Mouse (Mus musculus): ENCODE measurements around the gene Gm10840.

Gm10840 gene

GRCm38 (mm10) chr11:106159921-106160840, 469 bp upstream of the Gm10840 start:
- peak; percentile 83 for DNase-seq (ENCODE audit: low read depth)

- DNase-seq (ENCODE audit: low read depth), result peak; percentile 40
Measured at GRCm38 (mm10) chr11:106162237-106162636, 1.6 kb downstream of the Gm10840 start.

- peak; percentile 25 for DNase-seq (ENCODE audit: low read depth)
Measured at GRCm38 (mm10) chr11:106163546-106163945, 2.9 kb downstream of the Gm10840 start.

- DNase-seq (ENCODE audit: low read depth), result no peak
Measured at GRCm38 (mm10) chr11:106164601-106165180, 4.0 kb downstream of the Gm10840 start.

GRCm38 (mm10) chr11:106167435-106167834, 6.8 kb downstream of the Gm10840 start:
- DNase-seq (ENCODE audit: low read depth), result peak; percentile 92

- DNase-seq (ENCODE audit: low read depth), result peak; percentile 90
Measured at GRCm38 (mm10) chr11:106170807-106171206, 10.2 kb downstream of the Gm10840 start.

GRCm38 (mm10) chr11:106173228-106173627, 12.6 kb downstream of the Gm10840 start:
- no peak for DNase-seq (ENCODE audit: low read depth)

GRCm38 (mm10) chr11:106174372-106174771, 13.7 kb downstream of the Gm10840 start:
- no peak for DNase-seq (ENCODE audit: low read depth)

GRCm38 (mm10) chr11:106175081-106175480, 14.4 kb downstream of the Gm10840 start:
- DNase-seq (ENCODE audit: low read depth), result no peak

- DNase-seq (ENCODE audit: low read depth), result no peak
Measured at GRCm38 (mm10) chr11:106176372-106176771, 15.7 kb downstream of the Gm10840 start.

GRCm38 (mm10) chr11:106178036-106178782, 17.6 kb downstream of the Gm10840 start:
- no peak for DNase-seq (ENCODE audit: low read depth)

- no peak for DNase-seq (ENCODE audit: low read depth)
Measured at GRCm38 (mm10) chr11:106179711-106180448, 19.2 kb downstream of the Gm10840 start.

GRCm38 (mm10) chr11:106180449-106180801, 19.8 kb downstream of the Gm10840 start:
- no peak for DNase-seq (ENCODE audit: low read depth)

GRCm38 (mm10) chr11:106187326-106187725, 26.7 kb downstream of the Gm10840 start:
- DNase-seq (ENCODE audit: low read depth), result no peak

GRCm38 (mm10) chr11:106191716-106192115, 31.1 kb downstream of the Gm10840 start:
- DNase-seq (ENCODE audit: low read depth), result no peak

- no peak for DNase-seq (ENCODE audit: low read depth)
Measured at GRCm38 (mm10) chr11:106192241-106192640, 31.6 kb downstream of the Gm10840 start.

- DNase-seq (ENCODE audit: low read depth), result no peak
Measured at GRCm38 (mm10) chr11:106192657-106193370, 32.2 kb downstream of the Gm10840 start.

- peak; percentile 99 for DNase-seq (ENCODE audit: low read depth)
Measured at GRCm38 (mm10) chr11:106193371-106194154, 32.9 kb downstream of the Gm10840 start.

GRCm38 (mm10) chr11:106194155-106194541, 33.5 kb downstream of the Gm10840 start:
- DNase-seq (ENCODE audit: low read depth), result no peak

GRCm38 (mm10) chr11:106194891-106195290, 34.2 kb downstream of the Gm10840 start:
- no peak for DNase-seq (ENCODE audit: low read depth)
